Mouse (Mus musculus) megakaryocyte, embryonic 14.5 days (primary cell): Measurements from ENCODE around the gene Srgap2. TPM values are rescaled to one million over a fixed set of nuclear protein-coding genes. Genes with fewer than 3 reads are reported as not detected.

Source experiments
- H3K27me3 ChIP-seq: replicated peaks from 2 replicates; pipeline ENCODE3; 2012; ENCODE audit warnings: inconsistent platforms
- H3K36me3 ChIP-seq: replicated peaks from 2 replicates; pipeline ENCODE3; 2012; ENCODE audit warnings: low read length, inconsistent platforms, mixed read lengths
- H3K4me1 ChIP-seq: 2 replicates; pipeline ENCODE4 v1.6.1; 2012; ENCODE audit warnings: inconsistent platforms
- H3K4me3 ChIP-seq: replicated peaks from 2 replicates; pipeline ENCODE3; 2012; ENCODE audit warnings: moderate library complexity, mild to moderate bottlenecking, inconsistent platforms
- H3K9me3 ChIP-seq: 2 replicates; pipeline ENCODE4 v1.6.1; 2012; ENCODE audit warnings: inconsistent platforms
- FLI1 ChIP-seq: IDR thresholded peaks from 2 replicates; pipeline ENCODE4 v1.6.1; 2012; ENCODE audit warnings: low read length, inconsistent platforms, mixed read lengths
- GATA1 ChIP-seq: IDR thresholded peaks from 3 replicates; pipeline ENCODE4 v1.6.1; 2012; ENCODE audit warnings: mixed read lengths, low read length, inconsistent platforms, borderline replicate concordance
- polyA plus RNA-seq: library from polyadenylated mRNA; stranded (reverse); fragments of >175 nt; gene quantifications from 2 replicates; pipeline ENCODE4 v1.2.3, GENCODE M21; 2012; ENCODE audit warnings: low replicate concordance; ENCODE audit not compliant: insufficient read depth

The Srgap2 gene
- polyA plus RNA-seq, 1 experiment = 12.2 TPM

DNA sequence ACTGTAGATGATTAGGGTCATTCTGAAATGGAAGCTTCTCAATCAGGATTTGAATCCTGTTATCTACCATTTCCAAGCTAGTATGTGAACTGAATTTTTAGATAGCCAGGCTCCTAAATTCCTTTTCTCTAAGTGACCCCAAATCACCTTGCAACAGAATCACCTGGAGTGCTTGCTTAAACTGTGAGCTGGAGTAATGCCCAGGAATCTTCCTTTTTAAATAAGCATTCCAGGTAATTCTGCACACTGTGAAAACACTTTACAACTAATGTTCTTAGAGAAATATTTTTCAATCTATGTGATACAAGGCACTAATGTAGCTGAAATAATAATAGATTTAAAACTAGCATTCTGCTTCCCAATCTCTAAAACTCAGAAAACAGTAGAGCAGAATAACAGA, 106.0 kb downstream of the Srgap2 start:
- TF ChIP-seq FLI1 = no peak
- TF ChIP-seq GATA1 = no peak
- Histone ChIP-seq H3K36me3 (peaks cover 16% of the 10 kb centered on the region), H3K9me3 (no peaks in the 10 kb centered on the region), H3K4me1 (peaks cover 49% of the 10 kb centered on the region), H3K4me3 (no peak overlapping the region), H3K27me3 (no peaks in the 10 kb centered on the region)

DNA sequence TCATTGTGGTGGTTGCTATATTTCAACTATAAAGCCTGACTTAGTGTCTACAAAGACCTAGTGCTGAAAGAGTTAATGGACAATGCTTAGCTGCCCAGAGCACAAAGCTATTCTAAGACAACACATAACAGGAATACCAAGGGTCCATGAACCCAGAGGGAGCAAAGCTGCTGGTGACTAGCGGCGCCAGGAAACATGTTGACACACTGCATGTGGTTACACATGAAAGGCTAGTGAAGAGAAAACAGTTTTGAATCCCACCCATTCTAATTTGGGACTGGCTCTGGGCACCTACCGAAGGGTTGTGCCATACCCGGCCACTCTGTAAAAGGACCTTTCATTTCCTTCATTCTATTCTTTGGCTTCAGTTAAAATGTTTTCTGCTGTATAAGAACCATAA, 106.5 kb downstream of the Srgap2 start:
- Histone ChIP-seq H3K36me3 (peaks cover 14% of the 10 kb centered on the region), H3K4me3 (no peak overlapping the region)
- TF ChIP-seq FLI1 (no peak), GATA1 (no peak)

DNA sequence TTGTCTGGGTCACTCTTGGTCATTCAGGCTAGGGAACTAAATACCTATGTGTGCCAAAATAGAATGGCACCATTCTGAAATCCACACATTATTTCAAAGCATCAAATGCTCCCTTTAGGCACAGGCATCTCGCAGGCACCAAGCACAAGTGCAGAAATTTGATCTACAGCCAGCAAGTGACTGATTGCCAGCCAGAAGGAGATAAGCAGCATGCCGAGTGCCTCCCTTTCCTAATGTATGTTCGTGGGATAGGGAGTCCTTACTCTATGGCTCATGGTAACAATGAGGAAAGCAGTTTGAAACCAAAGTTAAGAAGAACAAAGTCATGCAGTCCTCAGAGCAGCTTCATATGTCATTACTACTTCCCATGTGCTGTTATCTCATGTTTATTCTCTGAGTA, 107.8 kb downstream of the Srgap2 start:
- TF ChIP-seq FLI1 (no peak), GATA1 (no peak)
- Histone ChIP-seq H3K36me3 (peaks cover 9% of the 10 kb centered on the region), H3K4me3 (peak overlapping the region; percentile 65), H3K4me1 (peaks cover 57% of the 10 kb centered on the region), H3K27me3 (no peaks in the 10 kb centered on the region), H3K9me3 (no peaks in the 10 kb centered on the region)

More for the DNA sequence above, 106.5 kb downstream of the Srgap2 start:
- H3K4me1 ChIP-seq = peaks cover 53% of the 10 kb centered on the region
- no peaks in the 10 kb centered on the region for H3K27me3 ChIP-seq
- no peaks in the 10 kb centered on the region for H3K9me3 ChIP-seq

DNA sequence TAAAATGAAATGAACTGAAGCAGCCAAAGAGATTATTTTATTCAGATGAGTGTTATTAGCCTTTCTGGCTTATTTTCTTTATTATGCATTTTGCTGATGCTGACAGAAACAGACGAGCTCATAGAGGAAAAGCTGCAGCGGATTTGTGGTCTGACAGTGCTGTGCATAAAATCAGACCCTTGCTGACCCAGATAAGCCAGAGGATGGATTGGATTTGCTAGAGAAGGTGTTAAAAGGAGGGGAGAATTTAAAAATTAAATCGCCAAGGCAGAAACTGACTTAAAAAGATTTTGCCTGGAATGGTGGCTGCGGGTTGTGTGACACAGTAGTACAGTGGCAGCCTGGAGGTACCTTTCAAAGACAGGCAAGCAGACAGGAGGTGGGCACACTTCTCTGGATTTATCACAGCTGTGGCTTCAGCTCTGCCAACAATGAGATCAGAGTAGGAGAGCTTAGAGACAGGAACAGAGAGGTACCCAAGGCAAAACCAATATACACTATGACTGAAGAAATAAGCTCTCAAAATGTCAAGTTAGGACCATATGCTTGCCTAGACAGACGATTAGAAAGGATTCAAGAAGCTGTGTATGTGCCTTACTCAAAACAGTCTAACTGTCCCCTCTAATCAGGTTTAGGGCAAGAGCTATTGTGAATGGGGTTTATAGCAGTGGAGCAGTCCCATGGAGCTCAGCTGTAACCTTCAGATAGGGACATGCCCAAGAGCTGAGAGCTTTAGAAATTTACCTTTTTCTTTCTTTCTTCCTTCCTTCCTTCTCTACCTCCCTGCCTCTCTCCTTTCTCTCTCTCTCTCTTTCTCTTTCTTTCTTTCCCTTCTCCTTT, 109.1 kb downstream of the Srgap2 start:
- Histone ChIP-seq H3K4me1 (peaks cover 59% of the 10 kb centered on the region), H3K36me3 (peaks cover 6% of the 10 kb centered on the region), H3K27me3 (no peaks in the 10 kb centered on the region), H3K9me3 (no peaks in the 10 kb centered on the region), H3K4me3 (no peak overlapping the region)
- TF ChIP-seq FLI1 (no peak), GATA1 (no peak)

DNA sequence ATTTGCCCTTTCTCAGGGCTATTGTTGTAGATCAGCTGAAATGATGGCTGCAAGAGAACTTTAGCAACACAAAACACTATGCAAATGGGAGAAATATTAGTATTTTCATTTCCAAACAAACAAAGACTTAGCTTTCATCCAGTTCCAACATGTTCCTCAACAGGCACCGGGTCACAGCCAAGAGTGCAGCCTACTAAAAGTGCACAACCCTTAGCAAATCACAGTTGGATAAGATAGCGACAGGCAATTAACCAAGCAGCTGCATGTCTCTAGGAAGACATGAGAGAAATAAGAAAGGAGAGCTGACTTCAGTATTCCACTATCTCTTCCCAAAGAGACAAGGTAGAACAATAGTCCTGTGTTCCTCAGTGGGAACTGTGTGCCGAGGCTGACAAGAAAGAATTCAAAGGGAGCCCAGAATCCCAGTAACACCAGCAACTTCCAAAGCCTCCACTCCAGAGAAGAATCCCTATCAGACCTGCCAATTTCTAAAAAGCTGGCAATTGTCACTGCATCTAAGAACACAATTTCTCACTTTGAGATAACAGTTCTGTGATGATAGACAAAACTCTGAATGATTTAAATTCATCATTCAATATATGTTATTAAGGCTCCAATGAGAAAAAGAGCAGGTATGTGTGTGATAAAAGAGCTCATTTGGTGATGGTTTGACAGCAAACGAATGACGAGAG, 109.9 kb downstream of the Srgap2 start:
- Histone ChIP-seq H3K4me1 (peaks cover 56% of the 10 kb centered on the region), H3K27me3 (no peaks in the 10 kb centered on the region), H3K36me3 (peaks cover 3% of the 10 kb centered on the region), H3K4me3 (no peak overlapping the region), H3K9me3 (no peaks in the 10 kb centered on the region)
- TF ChIP-seq FLI1 (no peak), GATA1 (no peak)

DNA sequence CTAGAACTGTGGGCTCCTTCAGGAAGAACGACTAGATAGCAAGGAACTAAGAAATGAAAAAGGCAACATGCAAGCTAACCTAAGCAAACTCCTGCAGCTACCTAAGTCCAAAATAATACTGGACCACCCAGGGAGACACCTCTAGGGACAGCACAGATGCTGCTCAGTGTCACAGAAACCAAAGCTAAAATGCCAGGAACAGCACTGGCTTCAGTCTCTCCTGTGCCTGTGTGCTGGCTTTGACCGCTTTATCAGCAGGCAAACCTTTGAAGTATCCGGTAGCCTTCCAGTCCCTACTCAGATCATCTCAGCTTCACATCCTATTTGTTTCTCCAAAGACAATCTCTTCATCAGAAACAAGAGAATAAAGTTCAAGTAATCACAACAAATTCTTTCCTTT, 123.6 kb downstream of the Srgap2 start:
- H3K9me3 ChIP-seq = no peaks in the 10 kb centered on the region
- TF ChIP-seq FLI1 (no peak), GATA1 (no peak)
- H3K27me3 ChIP-seq = no peaks in the 10 kb centered on the region
- peaks cover 23% of the 10 kb centered on the region for H3K4me1 ChIP-seq
- no peak overlapping the region for H3K4me3 ChIP-seq
- H3K36me3 ChIP-seq = peaks cover 53% of the 10 kb centered on the region

DNA sequence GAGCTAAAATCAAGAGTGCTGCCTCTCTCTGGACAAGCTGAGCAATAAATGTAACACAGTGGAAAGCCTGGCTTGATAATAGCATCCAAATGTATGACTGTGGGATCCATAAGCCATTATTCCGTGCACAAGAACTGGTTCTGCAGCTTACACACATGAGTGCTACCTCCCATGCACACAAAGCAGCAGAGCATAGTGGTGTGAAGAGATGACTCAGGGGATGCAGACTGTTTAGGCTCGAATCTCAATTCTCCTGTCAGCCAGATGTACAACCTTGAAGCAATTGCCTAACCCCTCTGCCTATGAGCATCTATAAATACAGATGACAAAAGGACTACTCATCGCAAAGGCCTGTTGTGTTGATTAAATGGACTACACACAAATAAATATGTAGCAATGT, 126.3 kb downstream of the Srgap2 start:
- Histone ChIP-seq H3K4me1 (peaks cover 33% of the 10 kb centered on the region), H3K36me3 (peaks cover 36% of the 10 kb centered on the region), H3K4me3 (no peak overlapping the region), H3K27me3 (no peaks in the 10 kb centered on the region), H3K9me3 (no peaks in the 10 kb centered on the region)
- TF ChIP-seq GATA1 = no peak
- TF ChIP-seq FLI1 = no peak

DNA sequence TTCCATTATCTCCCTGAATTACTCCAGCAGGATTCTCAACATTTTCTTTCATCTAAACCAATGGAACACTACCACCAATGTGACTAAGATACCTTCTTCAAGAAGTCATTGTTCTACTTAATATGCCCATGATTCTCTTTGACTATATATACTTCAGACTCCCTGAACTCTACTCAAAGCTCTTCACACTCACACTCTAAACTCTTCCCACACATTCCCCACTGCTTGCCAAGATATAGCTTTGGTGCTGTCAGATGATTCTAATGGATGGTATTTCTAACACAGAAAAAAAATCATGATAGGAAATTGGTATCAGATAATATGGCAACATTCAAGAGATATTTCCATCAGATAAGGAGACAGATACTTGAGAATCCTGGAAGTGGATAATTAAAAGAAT, 129.0 kb downstream of the Srgap2 start:
- H3K27me3 ChIP-seq = no peaks in the 10 kb centered on the region
- peaks cover 26% of the 10 kb centered on the region for H3K4me1 ChIP-seq
- H3K36me3 ChIP-seq = peaks cover 30% of the 10 kb centered on the region
- TF ChIP-seq FLI1 (no peak), GATA1 (no peak)
- H3K4me3 ChIP-seq = no peak overlapping the region
- no peaks in the 10 kb centered on the region for H3K9me3 ChIP-seq

DNA sequence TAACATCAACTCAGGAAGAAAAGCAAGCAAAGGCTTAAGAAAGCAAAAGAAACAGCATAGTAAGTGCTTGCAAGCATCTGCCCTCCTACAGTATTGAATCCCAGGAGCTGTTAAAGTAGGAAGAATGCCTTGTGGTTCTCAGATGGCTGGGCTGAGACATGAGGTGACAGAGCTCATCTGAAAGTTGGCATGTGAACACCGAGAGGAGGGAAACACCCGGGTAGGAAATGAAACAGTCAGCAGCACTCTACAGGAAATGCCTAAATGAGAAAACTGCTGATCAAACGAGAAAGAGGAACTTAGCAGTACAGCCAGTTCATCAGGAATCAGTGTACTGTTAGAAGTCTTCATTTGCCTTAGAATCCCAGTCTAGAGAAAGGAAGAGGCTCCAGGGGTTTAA, 142.7 kb downstream of the Srgap2 start:
- H3K4me1 ChIP-seq = peaks cover 73% of the 10 kb centered on the region
- H3K36me3 ChIP-seq = peaks cover 15% of the 10 kb centered on the region
- no peaks in the 10 kb centered on the region for H3K27me3 ChIP-seq
- no peaks in the 10 kb centered on the region for H3K9me3 ChIP-seq
- TF ChIP-seq FLI1 = no peak
- no peak for TF ChIP-seq GATA1
- peak overlapping the region; percentile 84 for H3K4me3 ChIP-seq

DNA sequence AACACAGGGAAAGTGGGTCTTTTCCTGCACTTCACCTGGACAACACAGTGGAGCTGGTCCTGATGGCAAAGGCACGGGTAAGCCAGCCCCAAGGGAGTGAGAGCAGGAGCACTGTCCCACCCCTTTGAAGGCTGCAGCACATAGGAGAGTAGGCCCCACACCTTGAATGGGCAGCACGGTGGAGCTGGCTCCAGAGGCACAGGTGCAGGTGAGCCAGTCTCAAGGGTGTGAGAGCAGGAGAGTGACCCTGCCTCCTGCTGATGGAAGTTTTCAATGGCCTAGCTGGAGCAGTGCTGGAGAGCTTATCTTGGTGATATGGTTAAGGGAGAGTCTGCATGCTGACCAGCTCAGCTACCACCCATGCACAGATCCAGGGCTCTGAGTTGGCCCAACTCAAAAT, 145.0 kb downstream of the Srgap2 start:
- peaks cover 85% of the 10 kb centered on the region for H3K4me1 ChIP-seq
- no peaks in the 10 kb centered on the region for H3K27me3 ChIP-seq
- TF ChIP-seq FLI1 = no peak
- no peak for TF ChIP-seq GATA1
- no peaks in the 10 kb centered on the region for H3K9me3 ChIP-seq
- H3K36me3 ChIP-seq = peaks cover 19% of the 10 kb centered on the region
- peak overlapping the region; percentile 75 for H3K4me3 ChIP-seq
